Mouse (Mus musculus) bone marrow macrophage, adult 2 months (primary cell): Measurements from ENCODE around the gene Eps8.

Source experiments
- CTCF ChIP-seq: IDR thresholded peaks from 2 replicates; pipeline ENCODE4 v1.5.1; 2012; ENCODE audit warnings: low read depth, mild to moderate bottlenecking, low read length, moderate library complexity
- POLR2A ChIP-seq: IDR thresholded peaks from 2 replicates; pipeline ENCODE4 v1.6.1; 2012; ENCODE audit warnings: mild to moderate bottlenecking, low read depth, low read length, borderline replicate concordance

DNA sequence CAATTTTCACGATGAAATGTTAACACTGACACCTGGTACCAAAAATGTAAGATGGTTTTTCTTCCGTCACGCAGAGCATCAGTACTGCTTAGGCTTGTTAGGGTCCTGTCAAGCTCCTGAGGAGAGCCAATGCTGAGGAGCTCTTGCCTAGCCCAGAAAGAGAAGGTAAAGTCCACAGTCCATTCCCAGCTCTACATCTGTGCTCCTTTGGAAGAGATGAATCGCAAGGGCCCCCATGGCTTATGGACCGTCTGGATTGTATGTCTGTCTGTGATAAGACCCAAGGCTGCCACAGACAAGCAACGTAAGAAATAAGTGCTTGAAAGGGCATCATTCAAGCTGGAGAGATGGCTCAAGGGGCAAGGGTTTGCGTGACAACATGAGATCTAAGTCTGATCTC is 48.1 kb downstream of the Eps8 start:
- TF ChIP-seq POLR2A = no peak
- TF ChIP-seq CTCF = no peak
